Mouse (Mus musculus): ENCODE measurements around the gene Ahdc1.

DNA sequence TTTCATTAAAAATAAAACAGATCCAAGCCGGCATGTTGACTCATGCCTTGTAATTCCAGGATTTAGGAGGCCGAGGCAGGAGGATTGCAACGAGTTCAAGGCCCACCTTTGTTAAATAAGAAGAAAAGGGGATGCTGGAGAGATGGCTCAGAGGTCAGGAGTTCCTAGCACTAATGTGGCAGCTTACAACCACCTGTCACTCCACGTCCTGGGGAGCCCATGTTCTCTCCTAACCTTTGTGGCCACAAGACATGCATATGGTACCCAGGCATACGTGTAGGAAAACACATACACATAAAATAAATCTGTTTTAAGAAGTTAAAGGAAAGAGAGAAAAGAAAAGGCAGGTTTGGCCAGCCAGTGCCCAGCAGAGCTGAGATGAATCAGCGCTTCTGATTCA lies 82.0 kb downstream of the Ahdc1 start:
- TF ChIP-seq POLR2A (IDR thresholded peaks at IDR 0.05; ENCODE audit: borderline replicate concordance, control insufficient read depth, low read depth, low read length) (no peak), CTCF (IDR thresholded peaks at IDR 0.05; ENCODE audit: control insufficient read depth, insufficient read depth, low read length) (no peak)
